Mouse (Mus musculus) E14TG2a.4 (cell line): Measurements from ENCODE around the gene Nmur1.

Source experiments
- H3K27me3 ChIP-seq: 2 replicates; pipeline ENCODE4 v1.6.1; 2014; ENCODE audit warnings: low read length, control low read depth; ENCODE audit not compliant: insufficient read depth
- H3K36me3 ChIP-seq: 2 replicates; pipeline ENCODE4 v1.6.1; 2014; ENCODE audit warnings: low read length, control low read depth; ENCODE audit not compliant: insufficient read depth
- H3K4me1 ChIP-seq: replicated peaks from 2 replicates; pipeline ENCODE4 v1.6.1; 2014; ENCODE audit warnings: low read depth, low read length, control low read depth
- H3K4me3 ChIP-seq: replicated peaks from 2 replicates; pipeline ENCODE4 v1.5.1; 2014; ENCODE audit warnings: mild to moderate bottlenecking, low read length
- H3K9me3 ChIP-seq: 2 replicates; pipeline ENCODE4 v1.6.1; 2014; ENCODE audit warnings: low read length, control low read depth
- CTCF ChIP-seq: conservative IDR thresholded peaks from 2 replicates; pipeline ENCODE4 v1.5.1; 2014; ENCODE audit warnings: low read length
- NANOG ChIP-seq: IDR thresholded peaks from 2 replicates; pipeline ENCODE4 v1.6.1; 2014; ENCODE audit warnings: borderline replicate concordance, low read length, mixed read lengths
- POU5F1 ChIP-seq: IDR thresholded peaks from 2 replicates; pipeline ENCODE4 v1.6.1; 2014; ENCODE audit warnings: low read length, borderline replicate concordance

Gene Nmur1

DNA sequence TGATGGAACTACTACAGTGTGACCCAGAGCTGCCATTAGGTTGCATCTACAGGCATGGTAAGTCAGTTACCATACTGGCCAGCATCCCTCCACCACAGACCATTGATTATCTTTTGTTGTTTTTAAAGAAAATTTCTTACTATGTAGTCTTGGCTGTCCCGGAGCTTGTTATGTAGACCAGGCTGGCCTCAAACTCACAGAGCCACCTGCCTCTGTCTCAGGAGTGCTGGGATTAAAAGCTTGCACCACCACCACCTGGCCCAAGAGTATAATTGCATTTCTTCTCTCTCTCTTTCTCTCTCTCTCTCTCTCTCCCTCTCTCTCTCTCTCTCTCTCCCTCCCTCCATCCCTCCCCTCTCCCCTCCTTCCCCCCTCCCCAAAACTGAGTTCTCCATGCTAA is 1.7 kb downstream of the Nmur1 start:
- H3K4me1 ChIP-seq: peaks cover 59% of the 10 kb centered on the region
- H3K36me3 ChIP-seq: no peaks in the 10 kb centered on the region
- no peaks in the 10 kb centered on the region; the same call in 1 of the 2 replicates for H3K27me3 ChIP-seq
- no peak for TF ChIP-seq POU5F1
- no peak for TF ChIP-seq NANOG
- TF ChIP-seq CTCF: no peak
- no peaks in the 10 kb centered on the region for H3K9me3 ChIP-seq
- H3K4me3 ChIP-seq: no peak overlapping the region

DNA sequence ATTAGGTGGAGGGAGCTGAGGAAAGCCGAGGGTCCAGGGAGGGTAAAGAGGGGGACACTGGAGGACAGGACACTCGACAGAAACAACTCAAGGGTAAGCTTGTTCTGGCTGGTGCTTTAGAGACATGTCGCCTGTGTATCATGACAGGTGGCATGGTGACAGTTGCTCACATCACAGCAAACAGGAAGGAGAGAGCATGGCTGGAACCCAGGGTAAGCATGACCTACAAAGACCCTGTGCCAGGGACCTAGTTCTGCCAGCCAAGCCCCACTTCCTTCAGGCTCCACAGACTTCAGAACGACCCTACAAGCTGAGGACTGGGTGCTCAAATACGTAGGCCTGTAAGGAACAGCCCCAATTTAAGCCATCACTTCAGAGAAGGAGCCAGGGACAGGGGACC is 2.1 kb downstream of the Nmur1 start:
- no peak for TF ChIP-seq CTCF
- TF ChIP-seq NANOG: no peak
- peaks cover 58% of the 10 kb centered on the region for H3K4me1 ChIP-seq
- H3K4me3 ChIP-seq: no peak overlapping the region
- no peaks in the 10 kb centered on the region for H3K36me3 ChIP-seq
- no peaks in the 10 kb centered on the region for H3K9me3 ChIP-seq
- H3K27me3 ChIP-seq: no peaks in the 10 kb centered on the region; the same call in 1 of the 2 replicates

DNA sequence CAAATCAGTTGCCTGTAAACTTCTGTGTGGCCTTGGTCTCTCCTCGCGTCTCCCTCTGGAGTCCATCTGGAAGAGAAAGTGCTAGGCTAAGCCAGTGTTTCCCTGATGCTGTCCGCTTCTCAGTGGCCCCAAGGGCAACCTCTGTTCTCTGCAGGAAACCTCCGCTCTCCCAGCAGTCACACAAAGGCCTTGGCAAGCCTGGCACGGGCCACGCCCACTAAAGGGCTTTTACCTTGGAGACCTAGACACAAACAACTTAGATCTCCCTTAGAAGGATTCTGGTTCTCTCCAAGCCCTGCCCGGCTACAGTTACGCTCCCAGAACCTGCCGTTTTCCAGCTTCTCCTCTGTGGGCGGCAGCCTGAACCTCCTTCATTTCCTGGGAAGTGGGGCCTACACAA is 5.0 kb downstream of the Nmur1 start:
- Histone ChIP-seq H3K4me3 (peak overlapping the region; percentile 21; the same call in 1 of the 2 replicates), H3K4me1 (peaks cover 53% of the 10 kb centered on the region), H3K27me3 (no peaks in the 10 kb centered on the region), H3K9me3 (no peaks in the 10 kb centered on the region), H3K36me3 (no peaks in the 10 kb centered on the region)
- TF ChIP-seq NANOG (no peak), POU5F1 (no peak), CTCF (no peak)

DNA sequence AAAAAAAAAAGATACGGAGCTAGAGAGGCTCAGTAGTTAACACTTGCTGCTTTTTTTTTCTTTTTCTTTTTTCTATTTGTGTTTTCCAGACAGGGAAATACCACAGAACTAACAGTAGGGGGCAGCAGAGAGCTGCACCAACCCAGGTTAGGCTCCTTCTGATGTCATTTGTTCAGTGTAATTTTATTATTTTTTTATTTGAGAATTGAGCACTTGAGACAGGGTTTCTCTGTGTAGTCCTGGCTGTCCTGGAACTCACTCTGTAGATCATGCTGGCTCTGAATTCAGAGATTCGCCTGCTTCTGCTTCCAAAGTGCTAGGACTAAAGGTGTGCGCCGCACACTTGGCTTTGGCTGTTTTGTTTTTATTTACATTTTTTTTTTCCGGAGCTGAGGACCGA is 9.7 kb downstream of the Nmur1 start:
- TF ChIP-seq NANOG (no peak), CTCF (peak; percentile 69)
- no peaks in the 10 kb centered on the region for H3K36me3 ChIP-seq
- H3K9me3 ChIP-seq: no peaks in the 10 kb centered on the region
- H3K4me3 ChIP-seq: no peak overlapping the region
- H3K4me1 ChIP-seq: peaks cover 34% of the 10 kb centered on the region
- no peaks in the 10 kb centered on the region for H3K27me3 ChIP-seq

DNA sequence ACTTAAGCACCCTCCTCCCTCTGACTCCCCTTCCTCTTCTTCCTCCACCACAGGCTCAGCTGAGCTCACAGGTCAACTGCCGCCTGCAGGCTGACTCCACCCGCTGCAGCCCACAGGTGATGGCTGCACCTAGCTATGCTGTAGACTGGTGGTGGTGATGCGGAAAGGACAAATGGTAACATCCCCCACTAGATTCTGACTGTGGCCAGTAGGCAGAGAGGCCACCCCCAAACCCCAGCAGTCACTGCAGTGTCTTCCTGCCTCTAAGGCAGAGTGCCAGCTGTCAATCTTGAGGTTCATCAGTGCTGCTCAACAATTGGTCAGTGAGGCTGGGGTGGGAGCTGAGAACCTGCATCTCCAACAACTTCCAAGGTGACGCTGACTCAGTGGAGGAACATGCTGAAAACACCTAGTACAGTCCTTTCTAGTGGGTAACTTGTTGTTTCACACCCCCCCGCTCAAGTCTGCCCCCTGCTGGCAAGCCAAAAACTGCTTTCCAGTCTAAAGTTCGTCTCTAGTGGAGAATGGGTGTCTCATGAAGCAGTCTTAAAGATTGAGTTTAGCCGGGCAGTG is 10.3 kb downstream of the Nmur1 start:
- TF ChIP-seq POU5F1 (no peak), CTCF (0 out of 2 replicates have a peak, but pooled peaks have one; percentile 36), NANOG (no peak)
- Histone ChIP-seq H3K4me1 (peaks cover 27% of the 10 kb centered on the region), H3K27me3 (no peaks in the 10 kb centered on the region), H3K9me3 (no peaks in the 10 kb centered on the region), H3K4me3 (no peak overlapping the region), H3K36me3 (no peaks in the 10 kb centered on the region)

DNA sequence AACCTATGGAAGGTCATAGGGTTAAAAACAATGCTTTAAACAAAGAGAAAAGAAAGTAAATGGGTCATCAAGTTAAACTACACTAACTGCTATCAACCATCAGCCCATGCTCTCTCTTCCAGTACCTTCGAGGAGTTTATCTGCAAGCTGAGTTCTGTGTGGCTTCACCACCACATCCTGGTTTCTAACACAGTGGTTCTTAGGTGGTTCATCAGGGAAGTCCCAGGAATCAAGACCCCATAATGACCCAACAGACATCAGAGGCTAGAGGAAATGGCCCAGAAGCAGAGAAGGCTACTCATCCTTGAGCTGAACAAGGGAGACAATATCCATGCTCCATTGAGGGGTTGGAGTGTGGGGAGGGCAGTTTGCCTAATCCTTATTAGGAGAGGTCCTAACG is 10.9 kb downstream of the Nmur1 start:
- peaks cover 22% of the 10 kb centered on the region for H3K4me1 ChIP-seq
- H3K4me3 ChIP-seq: no peak overlapping the region
- H3K36me3 ChIP-seq: no peaks in the 10 kb centered on the region
- H3K9me3 ChIP-seq: no peaks in the 10 kb centered on the region
- no peaks in the 10 kb centered on the region for H3K27me3 ChIP-seq
- TF ChIP-seq CTCF: no peak
- TF ChIP-seq NANOG: no peak
- TF ChIP-seq POU5F1: no peak

DNA sequence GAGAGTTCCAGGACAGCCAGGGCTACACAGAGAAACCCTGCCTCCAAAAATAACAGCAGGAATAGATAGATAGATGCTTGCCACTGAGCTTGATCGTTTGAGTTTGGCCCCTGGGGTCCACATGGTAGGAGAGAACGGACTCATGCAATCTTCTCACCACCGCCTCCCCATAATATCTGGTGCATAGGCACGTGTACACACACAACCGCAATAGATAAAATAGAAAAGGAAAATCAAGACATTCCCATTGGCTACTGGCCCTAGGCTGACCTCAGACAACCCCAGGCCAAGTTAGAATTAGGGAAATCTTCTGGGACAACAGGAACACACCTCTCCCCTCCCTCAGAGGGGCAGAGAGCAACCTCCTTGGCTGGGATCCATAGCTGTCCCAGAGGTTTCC is 11.3 kb downstream of the Nmur1 start:
- Histone ChIP-seq H3K36me3 (no peaks in the 10 kb centered on the region), H3K4me3 (no peak overlapping the region), H3K4me1 (peaks cover 18% of the 10 kb centered on the region), H3K27me3 (no peaks in the 10 kb centered on the region), H3K9me3 (no peaks in the 10 kb centered on the region)
- TF ChIP-seq POU5F1 (no peak), NANOG (no peak), CTCF (no peak)

DNA sequence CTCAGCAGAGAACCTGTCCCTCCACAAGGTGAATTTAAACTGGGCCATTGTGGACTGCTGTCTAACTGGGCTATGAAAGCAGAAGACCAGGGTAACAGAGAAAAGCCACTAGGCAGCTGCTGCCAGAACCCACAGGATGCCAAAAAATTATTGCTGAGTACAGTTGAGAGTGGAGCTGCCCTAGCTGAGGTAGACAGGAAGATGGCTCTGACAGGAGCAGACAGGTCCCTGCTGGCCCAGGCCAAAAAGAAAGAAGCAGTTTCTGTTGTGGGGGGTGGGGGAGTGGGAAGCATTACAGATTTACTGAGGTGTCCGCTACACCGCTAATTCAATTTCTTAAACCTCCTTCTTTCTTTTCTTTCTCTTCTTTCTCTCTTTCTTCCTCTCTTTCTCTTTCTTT is 16.6 kb downstream of the Nmur1 start:
- no peaks in the 10 kb centered on the region for H3K27me3 ChIP-seq
- no peak overlapping the region for H3K4me3 ChIP-seq
- H3K4me1 ChIP-seq: peaks cover 10% of the 10 kb centered on the region
- H3K36me3 ChIP-seq: no peaks in the 10 kb centered on the region
- TF ChIP-seq POU5F1: no peak
- no peak for TF ChIP-seq NANOG
- TF ChIP-seq CTCF: no peak
- no peaks in the 10 kb centered on the region for H3K9me3 ChIP-seq

DNA sequence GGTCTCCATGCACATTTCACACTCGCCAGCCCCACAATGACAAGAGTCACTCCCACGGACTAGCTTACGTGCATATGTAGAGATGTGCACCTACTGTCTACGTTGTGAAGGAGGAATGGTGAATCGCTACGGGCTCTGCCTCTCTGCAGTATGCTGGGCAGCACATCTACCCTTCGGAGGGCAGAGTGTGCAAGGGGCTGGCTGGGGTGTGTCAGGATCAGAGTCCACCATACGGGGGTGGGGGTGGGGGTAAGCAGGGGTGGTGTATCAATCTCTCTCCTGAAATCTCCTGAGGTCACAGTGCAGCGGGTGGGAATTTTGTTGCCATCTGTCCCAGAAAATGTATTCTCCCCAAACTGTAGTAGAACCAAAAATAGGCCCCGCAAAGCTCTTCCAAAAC is 17.5 kb downstream of the Nmur1 start:
- Histone ChIP-seq H3K27me3 (no peaks in the 10 kb centered on the region), H3K36me3 (no peaks in the 10 kb centered on the region)

More for the DNA sequence above, 17.5 kb downstream of the Nmur1 start:
- TF ChIP-seq POU5F1 (no peak), CTCF (no peak), NANOG (no peak)
- peaks cover 10% of the 10 kb centered on the region for H3K4me1 ChIP-seq
- no peak overlapping the region for H3K4me3 ChIP-seq
- no peaks in the 10 kb centered on the region for H3K9me3 ChIP-seq
